Mouse (Mus musculus): ENCODE measurements around the gene Tbck.

- TF ChIP-seq POLR2A (IDR thresholded peaks at IDR 0.05; ENCODE audit: insufficient read length, low read depth) (no peak), USF1 (IDR thresholded peaks at IDR 0.05; ENCODE audit: low read depth) (no peak), POLR2AphosphoS2 (IDR thresholded peaks at IDR 0.05; ENCODE audit: insufficient read length, low read depth) (no peak), MAX (IDR thresholded peaks at IDR 0.05; ENCODE audit: low read depth) (no peak), TCF3 (IDR thresholded peaks at IDR 0.05; ENCODE audit: insufficient read length, low read depth) (no peak), MYOG (IDR thresholded peaks at IDR 0.05; ENCODE audit: control insufficient read depth in 1 of 3, insufficient read depth in 1 of 3, insufficient read length in 2 of 3, low read depth in 2 of 3) (no peak), CEBPB (IDR thresholded peaks at IDR 0.05; ENCODE audit: insufficient read depth, poor library complexity, severe bottlenecking) (no peak), MYOD1 (IDR thresholded peaks at IDR 0.05; ENCODE audit: control insufficient read depth in 1 of 3, insufficient read length in 2 of 3, low read depth in 2 of 3) (no peak), TCF12 (IDR thresholded peaks at IDR 0.05; ENCODE audit: insufficient read depth, poor library complexity, severe bottlenecking) (no peak)
These were observed 103.8 kb downstream of the Tbck start for GRCm38 (mm10) chr3:132787775-132788174.
